Mouse (Mus musculus) embryonic fibroblast, embryonic 13.5 days (primary cell): ENCODE measurements around the gene Gdnf.

Source experiments
- CTCF ChIP-seq: IDR thresholded peaks from 2 replicates; pipeline ENCODE4 v1.5.1; 2011; ENCODE audit warnings: mild to moderate bottlenecking, control low read depth, low read length, moderate library complexity, borderline replicate concordance; ENCODE audit not compliant: insufficient read depth
- POLR2A ChIP-seq: IDR thresholded peaks from 2 replicates; pipeline ENCODE4 v1.6.1; 2011; ENCODE audit warnings: low read depth, mild to moderate bottlenecking, control low read depth, low read length, moderate library complexity

- TF ChIP-seq CTCF (no peak), POLR2A (no peak)
These were observed 37.7 kb upstream of the Gdnf start for GRCm38 (mm10) chr15:7772983-7773382.
